Mouse (Mus musculus) left cerebral cortex, postnatal 14 days (tissue): ENCODE measurements around the gene Cryzl1. TPM values are rescaled to one million over a fixed set of nuclear protein-coding genes. Genes with fewer than 3 reads are reported as not detected.

Experiments
- DNase-seq, 2 experiments: peaks; one replicate each; pipeline ENCODE4 v3.0.0; 2021 to 2022; ENCODE audit warnings: low spot score in 2 of 2, mixed read lengths in 1 of 2
- intact Hi-C: fragments of 180-260 bp; cut with DNase I; formaldehyde crosslinking; loops from one replicate; pipeline ENCODE4 v1.15.1; 2025
- long read RNA-seq, 2 experiments: library from polyadenylated mRNA; stranded (forward); transcript quantifications; one replicate each; pipeline ENCODE4 v2.0.0; 2021
- total RNA-seq, 2 experiments: library from RNA; stranded (reverse); gene quantifications; 2 replicates each; pipeline ENCODE4 v1.2.3; 2021

Cryzl1 gene
- total RNA-seq, result 10 to 100 TPM; 98.5 to 99.7 TPM
- long read RNA-seq, experiment 1, transcript Cryzl1-201 (13 exons, 1,965 nt), result major isoform, 60 of 127 reads
- long read RNA-seq, experiment 1, partial matches to known transcripts, result 38 of 127 reads
- long read RNA-seq, experiment 1, other reads (novel, unspliced or antisense), result 25 of 127 reads
- long read RNA-seq, experiment 2, transcript Cryzl1-201 (13 exons, 1,965 nt), result major isoform, 60 of 132 reads
- long read RNA-seq, experiment 2, partial matches to known transcripts, result 44 of 132 reads
- long read RNA-seq, experiment 2, other reads (novel, unspliced or antisense), result 25 of 132 reads

DNA sequence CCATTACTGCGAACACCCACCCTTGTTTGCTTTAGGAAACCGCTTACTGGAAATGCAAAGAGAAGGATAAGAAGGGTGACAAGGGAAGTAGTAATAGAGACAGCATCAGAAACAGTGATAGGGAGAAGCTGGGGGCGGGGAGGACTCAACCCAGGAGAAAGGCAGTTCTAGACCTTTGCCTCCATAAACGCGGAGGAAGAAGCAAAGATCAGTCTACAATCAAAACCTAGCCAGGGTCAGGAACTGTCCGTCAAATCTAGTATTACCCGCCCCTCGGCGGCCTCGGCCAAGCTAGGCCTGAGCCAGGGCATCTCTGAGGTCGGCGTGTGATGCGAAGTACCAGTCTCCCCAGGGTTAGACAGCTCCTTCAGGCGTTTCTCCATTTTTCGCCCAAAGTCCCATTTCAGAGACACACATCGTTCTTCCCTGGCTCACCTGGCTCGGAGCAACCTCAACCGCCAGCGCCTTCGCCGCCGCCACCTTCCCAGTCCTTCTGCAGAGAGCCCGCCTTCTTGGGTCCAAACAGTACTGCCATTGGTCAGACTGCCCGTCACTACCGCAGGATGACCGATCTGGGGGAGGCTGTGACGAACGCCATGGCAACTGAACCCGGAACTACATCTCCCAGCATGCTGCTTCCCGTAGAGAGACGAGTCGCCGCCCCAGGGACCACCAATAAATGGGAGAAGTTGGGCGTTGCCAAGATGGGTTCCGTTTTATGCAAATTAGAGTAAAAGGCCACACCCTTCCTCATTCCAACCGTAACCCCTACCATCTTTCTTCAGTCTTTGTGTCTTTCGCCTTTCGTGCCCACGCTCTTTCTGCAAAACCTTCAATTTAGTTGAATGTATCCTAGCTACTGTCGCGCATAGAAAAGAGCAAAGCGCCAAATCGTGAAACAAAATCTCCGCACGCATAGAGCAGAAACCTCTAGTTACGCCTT lies at the start of gene Cryzl1:
Gene Cryzl1, minus strand, starts transcription at position 853 of the 943 bp plus-strand sequence.
- DNase-seq, result peak; percentile 99 to 100
- intact Hi-C loops, result loop anchor here (5.0 kb wide), 1 partner anchor 189 kb away; no protein-coding TSS in a partner anchor

DNA sequence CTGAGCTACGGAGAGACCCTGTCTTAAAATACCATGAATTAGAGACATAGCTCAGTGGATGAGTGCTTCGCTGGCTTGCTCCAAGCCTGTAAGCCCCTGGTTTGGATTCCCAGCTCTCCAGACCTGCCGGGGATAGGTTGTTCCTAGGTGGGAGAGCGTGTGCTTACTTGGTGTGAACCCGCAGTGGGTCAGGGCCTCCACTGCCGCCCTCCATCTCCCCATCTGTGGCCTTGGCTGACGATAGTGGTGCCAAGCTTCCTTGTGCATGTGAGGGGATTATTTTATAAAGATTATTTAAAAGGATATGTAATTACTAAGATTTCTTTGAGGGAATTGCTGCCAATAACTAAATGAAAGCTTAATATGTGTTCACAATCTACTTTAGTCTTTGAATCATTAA lies 43.8 kb upstream of the Cryzl1 start:
- no peak for DNase-seq
- intact Hi-C loops, result no loop called here

DNA sequence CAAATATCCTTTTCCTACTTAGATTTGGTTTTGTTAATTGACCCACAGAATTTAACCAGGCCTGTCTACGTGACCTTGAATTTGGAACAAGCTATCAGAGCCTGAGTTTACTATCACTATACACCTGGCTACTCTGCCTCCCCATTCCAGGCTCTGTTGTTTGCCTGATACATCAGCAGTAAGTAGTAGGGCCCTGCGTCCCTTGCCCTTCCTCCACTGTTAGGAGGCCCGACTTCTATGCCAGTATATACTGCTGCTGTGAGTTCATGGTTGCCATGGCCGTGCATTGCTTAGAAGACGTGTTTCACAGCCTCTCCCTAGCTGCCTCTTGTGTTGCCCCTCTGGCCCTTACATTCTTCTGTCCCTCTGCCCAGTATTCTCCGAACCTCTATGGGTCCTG lies 42.6 kb upstream of the Cryzl1 start:
- DNase-seq, result no peak

DNA sequence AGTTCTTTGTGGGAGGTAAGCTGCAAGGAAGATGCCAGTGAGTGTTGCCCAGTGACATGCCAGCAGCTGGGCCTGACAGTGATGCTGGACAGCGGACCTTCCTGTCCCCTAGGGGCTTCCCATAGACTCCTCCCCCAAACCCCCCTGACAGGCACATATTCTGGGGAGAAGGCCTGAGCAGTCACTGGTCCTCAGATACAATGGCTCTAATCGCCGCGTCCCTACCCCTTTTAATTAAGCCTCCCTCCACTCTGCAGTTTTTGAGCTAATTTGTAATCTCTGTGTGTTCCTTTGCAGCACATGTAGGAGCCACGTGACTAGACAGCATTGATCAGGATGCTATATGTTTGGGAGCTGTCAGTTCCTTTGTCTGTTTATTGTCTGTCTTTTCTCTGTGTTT lies 41.9 kb upstream of the Cryzl1 start:
- intact Hi-C loops, result no loop called here
- no peak for DNase-seq

More for the DNA sequence above, 42.6 kb upstream of the Cryzl1 start:
- intact Hi-C loops, result no loop called here

DNA sequence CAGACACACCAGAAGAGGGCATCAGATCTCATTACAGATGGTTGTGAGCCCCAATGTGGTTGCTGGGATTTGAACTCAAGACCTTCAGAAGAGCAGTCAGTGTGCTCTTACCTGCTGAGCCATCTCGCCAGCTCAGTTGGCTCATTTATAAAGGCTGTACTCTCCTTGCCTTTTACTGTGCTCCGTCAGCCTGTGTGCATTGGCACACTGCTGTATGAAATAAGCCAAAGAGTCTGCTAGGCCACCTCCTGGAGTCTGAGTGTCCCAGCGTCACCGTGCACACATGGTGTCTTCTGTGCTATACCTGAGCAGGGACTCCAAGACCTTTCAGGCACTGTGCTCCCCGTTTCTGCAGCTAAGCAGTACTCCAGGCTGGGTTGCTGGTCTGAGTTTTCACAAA lies 41.1 kb upstream of the Cryzl1 start:
- DNase-seq, result no peak
- intact Hi-C loops, result no loop called here

DNA sequence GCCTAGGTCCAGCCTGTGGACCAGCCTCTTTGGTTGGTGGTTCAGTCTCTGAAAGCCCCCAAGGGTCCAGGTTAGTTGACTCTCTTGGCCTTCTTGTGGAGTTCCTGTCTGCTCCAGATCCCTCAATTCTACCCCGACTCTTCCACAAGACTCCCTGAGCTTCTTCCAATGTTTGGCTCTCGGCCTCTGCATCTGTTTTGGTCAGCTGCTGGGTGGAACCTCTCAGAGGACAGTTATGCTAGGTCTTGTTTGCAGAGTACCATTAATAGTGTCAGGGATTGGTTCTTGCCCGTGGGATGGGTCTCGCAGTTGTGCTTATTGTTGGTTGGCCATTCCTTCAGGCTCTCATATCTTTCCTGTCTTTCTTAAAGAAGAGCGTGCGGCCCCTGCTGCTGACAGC lies 39.8 kb upstream of the Cryzl1 start:
- intact Hi-C loops, result no loop called here
- no peak for DNase-seq

DNA sequence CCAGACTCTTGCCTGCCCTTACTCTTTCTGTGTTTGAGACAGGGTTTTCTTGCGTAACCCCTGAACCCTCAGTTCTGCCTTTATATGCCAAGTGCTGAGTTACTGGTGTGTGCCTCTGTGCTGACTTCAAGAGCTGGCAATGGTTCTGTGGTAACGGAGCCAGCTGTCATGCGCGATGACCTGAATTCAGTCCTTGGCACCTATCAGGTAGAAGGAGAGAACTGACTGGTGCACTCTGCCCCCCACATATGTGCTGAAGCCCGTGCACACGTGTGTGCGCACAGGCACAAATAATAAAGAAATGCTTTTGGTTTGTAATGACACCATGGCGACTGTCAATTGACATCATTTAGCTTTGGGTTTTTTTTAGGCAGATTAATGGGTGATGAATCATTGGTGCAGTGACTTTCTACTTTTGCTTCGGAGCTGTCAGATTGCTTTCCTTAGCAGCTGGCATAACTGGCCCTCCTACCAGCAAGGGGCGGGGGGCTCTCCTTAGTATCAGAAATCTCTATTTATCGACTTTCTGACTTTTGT lies 38.5 kb upstream of the Cryzl1 start:
- no peak for DNase-seq
- intact Hi-C loops, result no loop called here

DNA sequence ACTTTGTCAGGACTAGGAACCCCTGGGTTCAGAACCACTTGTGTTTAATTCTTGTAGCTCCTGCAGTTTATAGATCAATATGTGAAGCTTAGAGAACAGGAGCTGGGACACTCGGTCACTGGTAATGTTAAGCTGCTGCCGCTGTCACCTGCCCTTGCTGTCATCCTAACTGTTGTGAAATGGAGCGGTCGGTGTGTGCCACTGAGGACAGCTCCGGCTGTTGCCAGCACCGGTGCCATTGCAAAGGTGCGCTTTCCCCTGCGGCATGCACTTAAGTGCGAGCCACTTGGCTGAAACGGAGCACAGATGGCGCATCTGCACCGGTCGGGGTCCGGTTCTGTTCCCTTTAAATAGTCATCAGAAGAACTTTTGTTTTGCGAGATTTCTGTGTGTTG lies 37.0 kb upstream of the Cryzl1 start:
- intact Hi-C loops, result no loop called here
- DNase-seq, result no peak

DNA sequence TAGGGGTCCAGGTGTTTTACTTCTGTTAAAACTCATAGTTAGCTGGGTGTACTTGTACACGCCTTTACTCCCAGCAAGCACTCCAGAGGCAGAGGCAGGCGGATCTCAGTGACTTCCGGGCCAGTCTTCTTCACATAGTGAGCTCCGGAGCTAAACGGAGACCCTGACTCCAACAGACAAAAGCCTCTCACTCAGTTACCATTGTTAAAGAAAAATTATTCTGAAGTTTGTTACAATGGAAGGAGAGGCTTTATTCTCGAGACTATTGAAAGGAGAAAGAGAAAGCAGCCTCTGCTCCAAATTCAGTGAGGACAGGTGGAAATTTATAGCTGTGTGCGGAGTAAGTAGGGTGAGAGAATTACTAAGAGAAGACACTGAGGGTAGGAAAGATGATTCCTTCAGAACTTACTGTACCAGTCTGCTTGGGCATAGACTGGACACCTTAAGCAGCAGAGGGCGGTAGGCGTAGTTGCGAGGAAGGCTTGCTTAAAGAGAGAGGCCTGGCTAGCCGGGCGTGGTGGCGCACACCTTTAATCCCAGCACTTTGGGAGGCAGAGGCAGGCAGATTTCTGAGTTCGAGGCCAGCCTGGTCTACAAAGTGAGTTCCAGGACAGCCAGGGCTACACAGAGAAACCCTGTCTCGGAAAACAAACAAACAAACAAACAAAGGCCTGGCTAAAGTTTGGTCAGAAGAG lies 36.5 kb upstream of the Cryzl1 start:
- intact Hi-C loops, result no loop called here
- no peak for DNase-seq

DNA sequence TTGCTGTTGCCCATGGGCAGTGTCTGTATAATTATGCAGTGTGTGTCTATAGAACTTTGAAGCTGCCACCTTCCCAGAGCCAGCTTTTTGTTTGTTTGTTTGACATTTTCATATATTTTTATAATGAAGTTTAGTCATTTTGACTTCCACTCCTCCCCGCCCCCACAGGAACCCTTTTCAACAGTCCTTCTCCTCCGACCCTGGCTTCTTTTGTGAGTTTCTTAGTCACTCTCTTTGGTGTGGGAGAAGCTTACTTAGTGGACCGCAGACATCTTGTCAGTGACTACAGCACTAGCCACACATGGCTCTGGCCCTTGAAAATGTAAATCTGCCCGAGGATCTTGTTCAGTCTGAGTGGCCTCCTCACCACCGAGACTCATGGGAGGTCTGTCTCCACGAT lies 35.6 kb upstream of the Cryzl1 start:
- intact Hi-C loops, result no loop called here
- DNase-seq, result no peak

DNA sequence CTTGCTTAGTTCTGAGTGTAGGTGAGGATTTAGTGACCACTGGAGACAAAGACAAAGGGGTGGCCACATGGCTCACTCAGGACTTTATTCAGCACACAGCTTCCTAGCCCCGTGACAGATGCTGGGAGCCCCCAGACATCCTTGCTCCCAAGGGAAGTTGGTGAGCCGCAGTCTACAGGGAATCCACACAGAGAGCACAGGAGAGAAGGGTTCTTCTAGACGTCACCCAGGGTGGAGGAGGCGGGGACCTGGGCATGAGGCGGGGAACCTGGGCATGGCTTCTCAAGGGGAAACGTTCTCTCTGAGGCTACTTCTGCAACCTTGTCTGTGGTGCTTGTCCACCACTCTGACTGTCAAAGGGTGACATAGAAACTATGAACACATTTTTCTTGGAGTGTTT lies 35.2 kb upstream of the Cryzl1 start:
- intact Hi-C loops, result no loop called here

DNA sequence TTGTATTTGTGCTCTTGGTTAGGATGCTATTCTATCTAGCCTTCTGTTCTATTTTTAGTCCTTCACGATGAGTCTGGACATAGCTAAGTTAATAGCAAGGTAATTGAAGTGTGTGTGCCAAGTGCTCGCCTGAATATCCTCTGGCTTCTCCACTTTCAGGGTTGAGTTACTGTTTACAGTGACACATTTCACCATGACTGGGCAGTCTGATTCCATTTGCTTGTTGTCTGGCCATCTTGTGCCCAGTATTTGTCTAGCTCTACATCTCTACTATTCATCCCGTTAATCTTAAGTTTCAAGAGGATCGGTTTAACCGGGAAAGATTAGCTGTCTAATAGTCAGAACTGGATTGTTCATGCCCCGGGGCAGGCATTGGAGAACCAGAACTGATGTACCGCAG lies 33.7 kb upstream of the Cryzl1 start:
- intact Hi-C loops, result no loop called here
- no peak for DNase-seq

More for the DNA sequence above, 35.2 kb upstream of the Cryzl1 start:
- DNase-seq, result no peak

DNA sequence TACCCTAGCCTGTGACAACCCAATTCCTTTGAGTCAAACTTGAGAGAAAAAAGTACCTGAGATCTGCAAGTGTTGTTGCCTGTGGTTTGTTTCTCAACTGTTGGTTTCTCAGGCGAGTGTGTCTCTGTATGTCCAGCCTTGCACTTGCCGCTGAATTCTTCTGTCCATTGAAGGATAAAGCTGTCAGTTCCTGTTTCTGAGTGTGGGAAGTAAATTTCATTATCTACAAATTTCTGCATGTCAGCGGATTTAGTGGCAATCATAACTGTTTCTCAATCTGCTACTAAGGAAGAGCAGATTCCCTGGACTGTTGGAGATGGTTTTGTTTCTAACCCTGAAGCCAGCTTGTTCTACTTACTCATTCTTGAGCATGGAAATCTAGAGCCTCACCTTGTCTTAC lies 33.0 kb upstream of the Cryzl1 start:
- intact Hi-C loops, result no loop called here
- DNase-seq, result no peak

DNA sequence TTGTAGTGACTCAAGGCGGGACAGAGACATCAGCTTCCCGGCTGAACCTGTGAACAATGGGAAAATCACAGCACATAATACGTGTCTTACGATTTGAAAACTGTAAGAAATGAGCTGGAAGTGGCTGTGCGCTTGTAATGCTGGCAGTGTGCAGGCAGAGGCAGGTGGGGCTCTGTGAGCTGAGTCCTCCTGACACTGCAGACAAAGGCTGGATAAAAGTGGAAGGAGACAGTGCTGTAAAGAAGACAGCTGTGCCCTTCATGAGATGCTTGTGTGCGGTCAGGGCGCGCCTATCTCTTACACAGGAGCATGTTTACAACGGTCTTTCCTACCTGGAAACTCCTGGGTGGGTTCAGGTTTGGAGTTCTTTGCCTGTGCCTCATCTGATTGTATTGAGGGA lies 32.4 kb upstream of the Cryzl1 start:
- intact Hi-C loops, result no loop called here
- no peak for DNase-seq

DNA sequence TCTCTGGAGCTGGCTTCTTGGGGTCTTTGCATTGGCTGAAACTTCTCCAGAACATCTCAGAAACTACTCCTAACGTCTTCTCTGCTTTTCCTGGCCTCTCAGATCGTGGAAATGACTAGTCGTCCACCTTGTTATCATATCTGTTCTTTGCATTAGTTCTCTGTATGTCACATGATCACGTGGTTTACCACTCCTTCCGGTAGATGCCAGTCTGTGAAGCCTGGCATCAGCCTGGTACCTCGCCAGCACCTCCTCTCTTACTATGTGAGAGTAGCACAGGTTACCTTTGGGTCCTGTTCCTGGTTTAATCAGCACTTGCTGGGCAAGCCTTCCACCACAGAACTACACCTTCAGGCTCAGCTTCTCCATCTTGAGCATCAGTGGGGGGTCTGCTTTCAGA lies 26.2 kb upstream of the Cryzl1 start:
- intact Hi-C loops, result no loop called here
- no peak for DNase-seq

DNA sequence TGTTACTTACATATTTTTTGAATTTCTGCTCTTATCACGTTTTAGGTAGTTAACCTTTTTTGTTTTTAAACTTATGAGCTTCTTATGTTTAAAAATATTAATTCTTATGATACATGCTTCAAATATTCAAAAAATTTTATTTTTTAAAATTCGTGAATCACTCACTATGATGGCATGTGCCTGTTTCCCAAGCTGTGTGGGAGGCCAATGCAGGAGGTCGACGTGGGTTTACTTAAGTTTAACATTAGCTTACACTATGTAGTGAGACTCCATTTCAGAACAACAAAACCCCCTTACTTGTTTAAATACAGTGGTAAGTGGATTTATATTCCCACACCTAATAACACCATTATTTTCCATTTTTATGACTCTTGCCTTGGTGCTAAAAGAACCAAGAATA lies 24.8 kb upstream of the Cryzl1 start:
- DNase-seq, result no peak
- intact Hi-C loops, result no loop called here

DNA sequence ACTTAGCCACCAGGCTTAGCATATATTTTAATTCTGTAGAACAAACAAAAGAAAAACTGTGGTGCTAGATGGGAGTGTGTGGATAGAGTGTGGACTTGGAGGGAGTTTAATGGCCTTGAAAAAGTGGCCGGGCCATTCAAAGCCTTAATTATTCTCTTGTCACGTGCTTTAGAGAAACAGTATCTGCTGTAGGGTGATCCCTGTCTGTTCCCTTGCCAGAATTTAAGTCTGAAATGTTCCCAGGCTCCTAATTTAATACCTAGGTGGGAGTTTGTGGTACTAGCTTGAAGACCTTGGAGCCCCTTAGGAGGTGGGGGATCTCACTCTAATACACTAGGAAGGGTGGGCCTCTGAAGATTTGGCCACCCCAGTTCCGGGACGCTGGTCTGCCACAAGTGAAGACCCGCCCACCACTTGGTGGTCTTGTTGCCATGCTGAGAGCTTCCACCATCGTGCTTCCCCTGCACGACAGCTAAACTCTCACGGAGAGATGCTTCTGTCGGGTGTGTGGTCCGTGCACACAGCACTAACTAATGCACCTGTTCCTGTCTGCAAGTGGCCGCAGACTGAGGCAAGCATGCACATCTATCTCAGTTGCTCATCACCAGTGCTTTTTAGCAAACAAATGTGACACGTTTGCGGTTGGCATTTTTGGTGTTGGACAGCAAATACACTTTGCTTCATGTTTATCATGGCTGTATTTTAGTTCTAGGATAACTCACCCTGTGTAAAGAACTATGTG lies 23.0 kb upstream of the Cryzl1 start:
- intact Hi-C loops, result no loop called here
- DNase-seq, result no peak

DNA sequence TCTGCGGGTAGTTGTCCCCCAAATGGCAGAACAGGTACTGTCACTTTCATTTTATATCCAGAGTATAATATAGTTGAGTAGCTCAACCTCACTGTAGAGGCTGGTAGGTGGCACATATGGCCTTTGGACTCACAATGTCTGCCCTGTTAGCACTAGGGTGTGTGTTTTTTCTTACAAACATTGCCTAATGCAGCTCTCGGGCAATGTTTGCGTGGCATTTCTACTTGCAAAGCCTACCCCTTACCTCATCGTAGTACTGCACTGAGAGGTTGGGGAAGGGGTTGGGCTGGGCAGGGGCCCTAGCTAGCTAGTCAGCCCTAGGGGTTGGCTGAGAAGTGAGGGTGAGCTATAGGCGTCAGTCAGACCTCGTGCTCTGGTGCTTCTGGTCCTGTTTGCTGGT lies 18.8 kb upstream of the Cryzl1 start:
- intact Hi-C loops, result no loop called here
- DNase-seq, result no peak
